8 mouse cellular contexts compared by ENCODE assay signal in the genomic region with DNA sequence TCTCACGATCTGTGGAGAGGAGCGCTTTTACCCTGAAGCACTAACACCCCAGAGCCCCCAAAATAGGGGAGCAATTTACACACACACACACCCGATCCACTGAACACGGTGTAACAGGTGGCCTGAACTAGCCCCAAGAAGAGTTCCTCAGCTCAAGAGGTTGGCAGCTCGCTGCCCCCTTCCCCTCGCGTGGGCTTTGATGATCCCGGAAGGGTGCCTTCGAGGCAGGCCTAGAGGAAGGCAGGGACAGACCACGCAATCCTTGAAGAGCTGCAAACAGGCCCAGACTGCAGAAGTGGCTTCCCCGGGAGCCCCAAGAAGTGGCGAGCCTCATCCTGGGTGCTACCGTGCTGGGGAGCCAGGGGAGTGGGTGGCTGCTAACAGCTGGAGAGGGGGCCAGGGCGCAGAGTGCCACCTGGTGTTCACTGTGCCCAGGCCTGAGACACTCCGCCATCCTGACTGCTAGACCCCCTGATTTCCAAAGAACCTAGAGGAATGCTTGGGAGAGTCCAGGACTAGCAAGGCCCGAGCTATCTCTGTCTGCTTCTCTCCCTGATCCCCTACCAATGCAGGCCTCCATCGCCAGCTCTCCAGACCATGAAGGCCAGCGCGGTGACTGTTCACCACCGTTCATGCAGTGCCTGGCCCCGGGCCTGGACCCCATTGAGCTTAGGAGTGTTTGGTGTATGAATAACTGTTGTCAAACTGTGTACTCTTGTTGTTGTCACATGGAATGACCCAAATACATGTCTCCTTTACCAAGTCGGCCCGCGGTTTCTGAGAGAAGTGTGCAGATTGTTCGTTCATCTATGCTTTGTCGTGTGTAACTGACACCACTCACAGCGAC. TPM values are rescaled to one million over a fixed set of nuclear protein-coding genes. Genes with fewer than 3 reads are reported as not detected.
A peak's percentile ranks its signal among the peaks of the same experiment; 100 is the strongest.
DNase-seq lines count a peak whose midpoint lies in the region; ATAC-seq and TF ChIP-seq lines count a peak whose summit lies in the region.

No protein-coding gene starts in this region.

- H3K4me1 ChIP-seq in intestine, embryonic 14.5 days (replicated peaks; ENCODE audit: control insufficient read depth, insufficient read depth, low read length) = peaks cover 12% of the 10 kb centered on the region; the same call in 1 of the 2 replicates
- H3K4me1 ChIP-seq in intestine, embryonic 16.5 days (ENCODE audit: control insufficient read depth, insufficient read depth, low read length) = peaks cover 15% of the 10 kb centered on the region
- H3K4me1 ChIP-seq in hindbrain, embryonic 11.5 days (replicated peaks; ENCODE audit: control insufficient read depth, insufficient read depth, low read length) = peaks cover 14% of the 10 kb centered on the region
- H3K4me1 ChIP-seq in neural tube, embryonic 12.5 days = peaks cover 37% of the 10 kb centered on the region

- peaks cover 80% of the 10 kb centered on the region for H3K27me3 ChIP-seq in intestine, embryonic 14.5 days (replicated peaks; ENCODE audit: control insufficient read depth, insufficient read depth, low read length)
- H3K27me3 ChIP-seq in intestine, embryonic 16.5 days (replicated peaks; ENCODE audit: control insufficient read depth, insufficient read depth, low read length) = peaks cover 60% of the 10 kb centered on the region
- H3K27me3 ChIP-seq in hindbrain, embryonic 11.5 days (ENCODE audit: control insufficient read depth, insufficient read depth, low read length) = peaks cover 29% of the 10 kb centered on the region
- peaks cover 66% of the 10 kb centered on the region for H3K27me3 ChIP-seq in neural tube, embryonic 12.5 days (replicated peaks)

- ATAC-seq in intestine, embryonic 14.5 days (replicated peaks; ENCODE audit: low FRiP score, low TSS enrichment, low read depth) = no peak
- no peak for ATAC-seq in intestine, embryonic 16.5 days
- ATAC-seq in hindbrain, embryonic 11.5 days (ENCODE audit: low FRiP score) = peak; percentile 34; the same call in 1 of the 2 replicates
- no peak for ATAC-seq in neural tube, embryonic 12.5 days (ENCODE audit: low FRiP score, low read depth)

- H3K27ac ChIP-seq in intestine, embryonic 14.5 days (ENCODE audit: low read depth) = no peak overlapping the region
- no peak overlapping the region for H3K27ac ChIP-seq in intestine, embryonic 16.5 days (ENCODE audit: low read length)
- no peak overlapping the region for H3K27ac ChIP-seq in hindbrain, embryonic 11.5 days (ENCODE audit: low read depth, low read length)
- no peak overlapping the region for H3K27ac ChIP-seq in neural tube, embryonic 12.5 days

- DNase-seq in intestine, embryonic 14.5 days (ENCODE audit: low spot score) = peak; percentile 61
- peak; percentile 60 for DNase-seq in brain, embryonic 14.5 days (ENCODE audit: low read depth)
- no peak for DNase-seq in hindbrain, embryonic 11.5 days (ENCODE audit: low spot score)
- no peak for DNase-seq in adrenal gland, postnatal 10 days
- DNase-seq in cerebellum, postnatal 4 days (ENCODE audit: low spot score in 2 of 2) = no peak
- no peak for DNase-seq in Muller cell, postnatal 12 days (ENCODE audit: inconsistent ontology term)

- H3K9me3 ChIP-seq in intestine, embryonic 14.5 days (ENCODE audit: control insufficient read depth, low read length) = no peaks in the 10 kb centered on the region
- H3K9me3 ChIP-seq in intestine, embryonic 16.5 days (ENCODE audit: control insufficient read depth, low read length) = no peaks in the 10 kb centered on the region
- H3K9me3 ChIP-seq in hindbrain, embryonic 11.5 days (ENCODE audit: control insufficient read depth, low read length) = no peaks in the 10 kb centered on the region
- H3K9me3 ChIP-seq in neural tube, embryonic 12.5 days = no peaks in the 10 kb centered on the region

- TF ChIP-seq CTCF in brain, embryonic 14.5 days (IDR thresholded peaks at IDR 0.05; ENCODE audit: borderline replicate concordance, extremely low read depth, insufficient read depth, insufficient read length) = peak; percentile 66

- 35% methylated on average over 27 of the region's 27 CpGs for WGBS in intestine, embryonic 14.5 days
- 31% methylated on average over 27 of the region's 27 CpGs for WGBS in intestine, embryonic 16.5 days
- WGBS in hindbrain, embryonic 11.5 days = 32% methylated on average over 27 of the region's 27 CpGs
- 34% methylated on average over 27 of the region's 27 CpGs for WGBS in neural tube, embryonic 12.5 days

- no peak overlapping the region for H3K9ac ChIP-seq in intestine, embryonic 14.5 days (ENCODE audit: low read length)
- H3K9ac ChIP-seq in intestine, embryonic 16.5 days (ENCODE audit: low read depth, low read length) = no peak overlapping the region
- H3K9ac ChIP-seq in hindbrain, embryonic 11.5 days (ENCODE audit: low read depth, low read length) = peak overlapping the region; percentile 81
- no peak overlapping the region for H3K9ac ChIP-seq in neural tube, embryonic 12.5 days

- TF ChIP-seq POLR2A in brain, embryonic 14.5 days (IDR thresholded peaks at IDR 0.05; ENCODE audit: borderline replicate concordance, extremely low read depth, insufficient read depth, insufficient read length, poor library complexity, severe bottlenecking) = no peak

- no peaks in the 10 kb centered on the region for H3K36me3 ChIP-seq in intestine, embryonic 14.5 days (ENCODE audit: control insufficient read depth, insufficient read depth, low read length)
- no peaks in the 10 kb centered on the region for H3K36me3 ChIP-seq in intestine, embryonic 16.5 days (ENCODE audit: control insufficient read depth, insufficient read depth, low read length)
- no peaks in the 10 kb centered on the region for H3K36me3 ChIP-seq in hindbrain, embryonic 11.5 days (ENCODE audit: control insufficient read depth, insufficient read depth, low read length)
- no peaks in the 10 kb centered on the region for H3K36me3 ChIP-seq in neural tube, embryonic 12.5 days

- no peak overlapping the region; the same call in 1 of the 2 replicates for H3K4me2 ChIP-seq in intestine, embryonic 14.5 days (ENCODE audit: low read length)
- H3K4me2 ChIP-seq in intestine, embryonic 16.5 days (ENCODE audit: low read depth, low read length) = no peak overlapping the region
- peak overlapping the region; percentile 99 for H3K4me2 ChIP-seq in hindbrain, embryonic 11.5 days (replicated peaks; ENCODE audit: low read depth, low read length)
- H3K4me2 ChIP-seq in neural tube, embryonic 12.5 days (replicated peaks) = peak overlapping the region; percentile 97

- H3K4me3 ChIP-seq in intestine, embryonic 14.5 days (ENCODE audit: low read depth, low read length) = peak overlapping the region; percentile 52; the same call in 1 of the 2 replicates
- H3K4me3 ChIP-seq in intestine, embryonic 16.5 days (ENCODE audit: low read length) = no peak overlapping the region
- peak overlapping the region; percentile 66 for H3K4me3 ChIP-seq in hindbrain, embryonic 11.5 days (ENCODE audit: low read depth, low read length)
- peak overlapping the region; percentile 69; the same call in 1 of the 2 replicates for H3K4me3 ChIP-seq in neural tube, embryonic 12.5 days

RNA-seq across cellular contexts. Expression of a gene that starts 7.1 kb away (rescaled TPM):
- polyA plus RNA-seq in intestine, embryonic 14.5 days (2014; fragmentation: Nextera tagmentation; extraction: Ambion mirVana) = 0.20 and 0.22 TPM in 2 replicates
- 0.40 and 0.44 TPM in 2 replicates for polyA plus RNA-seq in intestine, embryonic 16.5 days (2015; fragmentation: Nextera tagmentation; extraction: Ambion mirVana)
- 16.3 and 28.0 TPM in 2 replicates for polyA plus RNA-seq in brain, embryonic 14.5 days (2012; rRNA removed)
- 2.5 and 3.6 TPM in 2 replicates for polyA plus RNA-seq in hindbrain, embryonic 11.5 days (2014; fragmentation: Nextera tagmentation; extraction: Ambion mirVana)
- polyA plus RNA-seq in neural tube, embryonic 12.5 days (2016; fragmentation: Nextera tagmentation; extraction: Ambion mirVana) = 2.7 and 3.4 TPM in 2 replicates
- total RNA-seq in adrenal gland, postnatal 10 days (2021) = 1 to 10 TPM; 1.9 to 3.5 TPM

RNA-seq across cellular contexts. Expression of a gene that starts 42.2 kb away (rescaled TPM):
- polyA plus RNA-seq in intestine, embryonic 14.5 days (2014; fragmentation: Nextera tagmentation; extraction: Ambion mirVana) = 384 and 389 TPM in 2 replicates
- 286 and 319 TPM in 2 replicates for polyA plus RNA-seq in intestine, embryonic 16.5 days (2015; fragmentation: Nextera tagmentation; extraction: Ambion mirVana)
- 120 and 130 TPM in 2 replicates for polyA plus RNA-seq in brain, embryonic 14.5 days (2012; rRNA removed)
- polyA plus RNA-seq in hindbrain, embryonic 11.5 days (2014; fragmentation: Nextera tagmentation; extraction: Ambion mirVana) = 305 and 319 TPM in 2 replicates
- 196 and 214 TPM in 2 replicates for polyA plus RNA-seq in neural tube, embryonic 12.5 days (2016; fragmentation: Nextera tagmentation; extraction: Ambion mirVana)
- total RNA-seq in adrenal gland, postnatal 10 days (2021) = 10 to 100 TPM; 27.0 to 29.5 TPM

RNA-seq across cellular contexts. Expression of a gene that starts 51.4 kb away (rescaled TPM):
- polyA plus RNA-seq in intestine, embryonic 14.5 days (2014; fragmentation: Nextera tagmentation; extraction: Ambion mirVana) = 37.1 and 37.4 TPM in 2 replicates
- 39.7 and 46.7 TPM in 2 replicates for polyA plus RNA-seq in intestine, embryonic 16.5 days (2015; fragmentation: Nextera tagmentation; extraction: Ambion mirVana)
- polyA plus RNA-seq in brain, embryonic 14.5 days (2012; rRNA removed) = 35.8 and 53.5 TPM in 2 replicates
- 17.1 and 19.0 TPM in 2 replicates for polyA plus RNA-seq in hindbrain, embryonic 11.5 days (2014; fragmentation: Nextera tagmentation; extraction: Ambion mirVana)
- polyA plus RNA-seq in neural tube, embryonic 12.5 days (2016; fragmentation: Nextera tagmentation; extraction: Ambion mirVana) = 25.0 and 30.9 TPM in 2 replicates
- 10 to 100 TPM; 10.8 to 15.5 TPM for total RNA-seq in adrenal gland, postnatal 10 days (2021)

Comparison
In these comparisons a context has a peak if more than half of its experiments do, and no peak if none do; other contexts are left out.
1. DNase-seq: peak in intestine, embryonic 14.5 days (single experiment) and brain, embryonic 14.5 days (single experiment); none in hindbrain, embryonic 11.5 days (single experiment), adrenal gland, postnatal 10 days (single experiment), cerebellum, postnatal 4 days (0 of 2) and Muller cell, postnatal 12 days (single experiment).
2. H3K4me2 ChIP-seq: peak in hindbrain, embryonic 11.5 days (single experiment) and neural tube, embryonic 12.5 days (single experiment); none in intestine, embryonic 14.5 days (single experiment) and intestine, embryonic 16.5 days (single experiment).